Mouse (Mus musculus): Measurements from ENCODE around the gene Paxip1. TPM values are rescaled to one million over a fixed set of nuclear protein-coding genes. Genes with fewer than 3 reads are reported as not detected.

Paxip1 gene
- 10 to 100 TPM; 33.4 to 43.9 (median 38.5) TPM for total RNA-seq (2022)

GRCm38 (mm10) chr5:27791303-27792172 lies at the start of gene Paxip1:
Gene Paxip1 (minus strand): TSS chr5:27791691.
- DNase-seq (ENCODE audit: low spot score in 2 of 2), result peak; percentile 92 to 96

DNA sequence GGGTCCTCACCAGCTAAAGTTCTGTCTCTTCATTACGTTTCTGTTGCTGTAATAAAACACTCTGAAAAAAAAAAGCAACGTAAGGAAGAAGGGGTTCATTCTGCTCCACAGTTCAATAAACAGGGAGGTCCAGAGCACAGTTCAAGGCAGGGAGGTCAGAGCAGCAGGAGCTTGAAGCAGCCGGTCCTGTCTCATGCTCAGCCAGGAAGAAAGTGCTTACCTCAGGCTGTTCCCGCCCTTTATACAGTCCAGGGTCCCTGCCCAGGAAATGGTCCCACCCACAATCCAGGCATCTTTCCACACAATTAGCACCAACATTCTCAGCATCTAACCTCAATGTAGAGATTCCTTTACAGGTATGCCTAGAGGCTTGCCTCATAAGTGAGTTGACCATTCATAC lies 46.6 kb upstream of the Paxip1 start:
- no peak for DNase-seq (ENCODE audit: low spot score in 2 of 2)

- DNase-seq (ENCODE audit: low spot score in 2 of 2), result no peak
Observed at GRCm38 (mm10) chr5:27835096-27835495, 43.6 kb upstream of the Paxip1 start.

DNA sequence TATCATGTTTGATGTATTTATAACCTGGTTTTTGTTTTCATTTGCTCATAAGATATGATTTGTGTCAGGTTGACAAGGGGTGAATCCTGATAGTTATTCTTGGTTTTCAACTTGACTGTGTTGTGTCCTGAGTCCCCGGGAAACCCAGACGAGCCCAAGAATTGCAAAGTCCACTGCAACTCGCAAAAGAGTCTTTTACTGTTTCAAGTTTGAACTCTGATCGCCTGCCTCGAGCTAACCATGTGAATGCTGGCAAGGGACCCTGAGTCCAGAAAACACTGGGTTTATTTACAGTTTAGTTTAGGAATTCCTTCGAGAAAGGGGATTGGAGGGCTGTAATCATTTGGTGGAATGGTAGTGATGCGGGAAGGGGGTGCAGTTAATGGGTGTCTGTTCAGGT lies 36.5 kb upstream of the Paxip1 start:
- no peak for DNase-seq (ENCODE audit: low spot score in 2 of 2)

DNA sequence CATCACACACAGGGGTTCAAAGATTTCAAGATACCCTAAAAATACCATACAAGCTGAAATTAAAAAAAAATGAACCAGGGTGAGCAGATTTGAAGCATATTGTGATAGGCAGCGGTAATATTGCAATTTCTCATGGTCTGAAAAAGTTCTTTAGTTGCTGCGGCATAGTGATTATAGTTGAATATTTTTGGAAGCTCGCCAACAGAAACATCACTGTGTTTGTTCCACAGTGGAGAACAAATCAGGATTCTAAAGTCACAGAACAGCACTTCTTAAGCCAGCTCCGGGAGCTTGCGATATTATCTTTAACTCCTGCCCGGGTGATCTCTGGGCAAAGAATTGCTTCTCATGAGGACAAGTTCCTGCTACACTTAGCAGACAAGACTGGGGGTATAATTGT lies 29.7 kb upstream of the Paxip1 start:
- no peak for DNase-seq (ENCODE audit: low spot score in 2 of 2)

DNA sequence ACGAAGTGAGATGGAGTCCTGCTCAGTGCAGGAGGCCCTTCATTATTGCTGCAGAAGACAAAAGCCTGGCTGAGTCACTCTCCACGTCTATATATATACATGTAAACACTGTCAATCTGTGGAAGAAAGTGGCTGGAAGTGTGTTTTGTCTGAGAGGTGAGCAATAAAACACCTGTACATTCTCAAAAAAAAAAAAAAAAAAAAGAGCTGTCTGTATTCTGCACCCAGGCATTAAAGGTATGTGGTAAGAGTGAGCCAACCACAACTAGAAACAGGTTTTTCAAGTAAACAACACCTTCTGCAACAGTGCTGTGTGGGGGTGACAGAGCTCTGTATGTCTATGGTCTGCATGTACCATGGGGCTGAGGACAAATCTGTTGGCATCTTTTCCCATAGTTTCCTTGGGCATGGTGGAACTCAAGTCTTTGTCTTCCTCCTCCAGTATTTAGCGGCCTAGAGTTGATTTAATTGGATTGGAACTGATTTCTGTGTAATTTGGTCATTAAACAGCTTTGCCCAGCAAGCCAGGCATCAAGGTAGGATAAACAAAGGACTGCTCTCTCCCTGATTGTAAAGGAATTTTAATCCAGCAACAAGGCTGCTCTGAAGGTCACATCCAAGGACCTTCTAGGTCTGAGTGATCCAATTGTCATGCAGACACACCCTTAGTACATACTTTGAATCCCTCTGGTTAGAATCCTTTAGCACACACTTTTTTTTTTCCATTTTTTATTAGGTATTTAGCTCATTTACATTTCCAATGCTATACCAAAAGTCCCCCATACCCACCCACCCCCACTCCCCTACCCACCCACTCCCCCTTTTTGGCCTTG lies 27.6 kb upstream of the Paxip1 start:
- DNase-seq (ENCODE audit: low spot score in 2 of 2), result no peak

DNA sequence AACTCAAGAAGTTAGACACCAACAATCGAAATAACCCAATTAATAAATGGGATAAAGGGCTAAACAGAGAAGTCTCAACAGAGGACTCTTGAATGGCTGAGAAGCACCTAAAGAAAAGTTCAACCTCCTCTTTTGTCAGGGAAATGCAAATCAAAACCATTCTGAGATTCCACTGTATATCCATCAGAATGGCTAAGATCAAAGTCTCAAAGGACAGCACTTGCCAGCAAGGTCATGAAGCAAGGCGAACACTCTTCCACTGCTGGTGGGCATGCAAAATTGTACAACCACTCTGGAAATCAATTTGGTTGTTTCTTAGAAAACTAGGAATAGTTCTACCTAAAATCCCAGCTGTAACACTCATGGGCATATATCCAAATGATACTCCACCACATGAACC lies 22.8 kb upstream of the Paxip1 start:
- DNase-seq (ENCODE audit: low spot score in 2 of 2), result no peak

GRCm38 (mm10) chr5:27793923-27794322 lies 2.4 kb upstream of the Paxip1 start:
- peak; percentile 51 to 61 for DNase-seq (ENCODE audit: low spot score in 2 of 2)

GRCm38 (mm10) chr5:27792531-27793205 lies 1.2 kb upstream of the Paxip1 start:
- no peak for DNase-seq (ENCODE audit: low spot score in 2 of 2)

DNA sequence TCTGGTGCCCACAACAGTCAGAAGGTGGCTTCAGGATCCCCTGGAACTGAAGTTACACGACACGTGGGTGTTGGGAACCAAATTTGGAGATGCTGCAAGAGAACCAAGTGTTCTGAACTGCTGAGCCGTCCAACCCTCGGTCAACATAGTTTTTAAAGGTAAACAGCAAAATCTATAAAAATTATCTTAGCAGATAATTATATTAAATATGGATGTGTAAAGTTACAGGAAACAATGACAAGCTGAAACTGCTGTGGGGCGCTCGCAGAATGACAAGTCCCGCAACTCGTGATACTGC lies 631 bp upstream of the Paxip1 start:
- no peak for DNase-seq (ENCODE audit: low spot score in 2 of 2)

- DNase-seq (ENCODE audit: low spot score in 2 of 2), result peak; percentile 45 to 63
Observed at GRCm38 (mm10) chr5:27790910-27791288, 592 bp downstream of the Paxip1 start.

- DNase-seq (ENCODE audit: low spot score in 2 of 2), result no peak
Observed at GRCm38 (mm10) chr5:27790086-27790909, 1.2 kb downstream of the Paxip1 start.

- no peak for DNase-seq (ENCODE audit: low spot score in 2 of 2)
Observed at GRCm38 (mm10) chr5:27789586-27789985, 1.9 kb downstream of the Paxip1 start.

- DNase-seq (ENCODE audit: low spot score in 2 of 2), result no peak
Observed at GRCm38 (mm10) chr5:27783381-27783780, 8.1 kb downstream of the Paxip1 start.

- DNase-seq (ENCODE audit: low spot score in 2 of 2), result no peak
Observed at GRCm38 (mm10) chr5:27767948-27768347, 23.5 kb downstream of the Paxip1 start.

DNA sequence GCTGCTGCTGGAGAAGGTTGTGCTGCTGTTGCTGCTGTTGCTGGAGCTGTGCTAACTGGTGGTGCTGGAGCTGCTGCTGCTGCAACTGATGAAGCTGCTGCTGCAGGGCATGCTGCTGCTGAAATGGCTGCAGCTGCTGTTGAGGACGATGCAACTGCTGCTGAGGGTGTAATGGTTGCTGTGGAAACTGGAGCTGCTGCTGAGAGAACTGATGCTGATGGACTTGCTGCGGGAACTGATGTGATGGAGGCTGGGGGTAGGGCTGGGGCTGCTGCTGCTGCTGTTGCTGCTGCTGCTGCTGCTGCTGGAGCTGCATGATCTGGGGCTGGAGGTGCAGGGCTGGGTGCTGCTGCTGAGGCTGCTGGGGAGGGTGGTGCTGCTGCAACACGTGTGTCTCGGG lies 25.7 kb downstream of the Paxip1 start:
- DNase-seq (ENCODE audit: low spot score in 2 of 2), result no peak

GRCm38 (mm10) chr5:27744944-27745343 lies 46.5 kb downstream of the Paxip1 start:
- no peak for DNase-seq (ENCODE audit: low spot score in 2 of 2)

DNA sequence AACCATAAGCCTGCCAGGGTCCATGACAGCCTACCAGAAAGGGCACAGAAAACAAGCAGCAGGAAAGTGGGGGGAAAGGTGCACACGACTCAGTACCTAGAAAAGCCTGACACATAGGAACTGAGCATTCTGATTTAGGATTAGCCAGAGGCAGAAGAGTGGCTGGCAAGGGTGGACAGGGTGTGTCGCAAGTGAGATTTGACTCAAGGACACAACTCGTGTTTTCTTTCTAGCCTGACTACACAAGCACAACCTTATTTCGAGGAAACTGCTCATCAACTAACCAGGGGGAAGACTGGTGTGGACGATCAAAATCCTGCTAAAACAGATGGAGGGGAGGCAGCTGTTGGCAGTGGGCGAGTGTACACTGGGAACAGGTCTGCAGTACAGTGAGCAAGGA lies 52.3 kb downstream of the Paxip1 start:
- no peak for DNase-seq (ENCODE audit: low spot score in 2 of 2)

- DNase-seq (ENCODE audit: low spot score in 2 of 2), result no peak
Observed at GRCm38 (mm10) chr5:27737168-27737567, 54.3 kb downstream of the Paxip1 start.

GRCm38 (mm10) chr5:27732288-27732868 lies 59.1 kb downstream of the Paxip1 start:
- DNase-seq (ENCODE audit: low spot score in 2 of 2), result peak in 1 of 2 experiments; percentile 36

DNA sequence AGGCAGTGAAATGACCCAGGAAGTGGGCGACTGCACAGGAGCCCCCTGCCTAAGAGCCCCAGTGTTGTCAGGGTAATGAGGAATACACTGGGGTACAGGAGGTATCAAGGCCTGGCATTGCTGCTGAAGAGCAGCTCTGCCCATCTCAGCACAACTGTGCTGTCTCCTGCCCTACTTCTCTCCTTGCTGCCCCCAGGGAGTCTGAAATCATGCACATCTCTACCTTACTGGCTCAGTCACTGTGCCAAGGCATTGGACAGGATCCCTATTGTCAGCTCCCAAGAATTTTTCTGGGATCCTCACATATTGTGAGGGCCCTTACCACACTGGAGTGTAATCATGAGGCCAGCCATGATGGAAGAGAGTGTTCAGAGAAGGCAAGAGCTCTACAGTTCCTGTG lies 60.1 kb downstream of the Paxip1 start:
- no peak for DNase-seq (ENCODE audit: low spot score in 2 of 2)

Data from left cerebral cortex, adult 8-10 months (tissue).